Mouse (Mus musculus): ENCODE data around the gene Esyt1. TPM values are rescaled to one million over a fixed set of nuclear protein-coding genes. Genes with fewer than 3 reads are reported as not detected.

Gene Esyt1
- polyA plus RNA-seq, 2 experiments, result 7.0 to 10.3 TPM

- TF ChIP-seq CTCF (IDR thresholded peaks at IDR 0.05; ENCODE audit: low read depth) (no peak), EP300 (IDR thresholded peaks at IDR 0.05; ENCODE audit: low read depth) (no peak)
- Histone ChIP-seq H3K4me3 (ENCODE audit: insufficient read depth in 1 of 2, low read depth in 2 of 2, low read length in 2 of 2) (no peak overlapping the region), H3K9me3 (ENCODE audit: control insufficient read depth, low read length) (no peaks in the 10 kb centered on the region), H3K36me3 (replicated peaks; ENCODE audit: control insufficient read depth, insufficient read depth, low read depth) (peaks cover 4% of the 10 kb centered on the region; the same call in 1 of the 2 replicates), H3K27me3 (ENCODE audit: control insufficient read depth, insufficient read depth, low read length) (no peaks in the 10 kb centered on the region), H3K4me1 (replicated peaks; ENCODE audit: control insufficient read depth in 2 of 2, insufficient read depth in 2 of 2, low read length in 1 of 2) (peaks cover 11 to 20% of the 10 kb centered on the region in 2 experiments), H3K27ac (no peak overlapping the region), H3K9ac (replicated peaks) (no peak overlapping the region), H3K4me2 (ENCODE audit: low read depth) (no peak overlapping the region)
- DNase-seq (ENCODE audit: low read depth in 3 of 3, low spot score in 3 of 3) (no peak), ATAC-seq (ENCODE audit: insufficient read depth) (no peak)
- WGBS (ENCODE audit: insufficient replicate concordance), result 87% methylated on average over 16 of the region's 16 CpGs
These were observed 5.1 kb downstream of the Esyt1 start for GRCm38 (mm10) chr10:128520591-128520990.

- Histone ChIP-seq H3K4me2 (ENCODE audit: low read depth) (no peak overlapping the region), H3K9ac (replicated peaks) (no peak overlapping the region), H3K9me3 (ENCODE audit: control insufficient read depth, low read length) (no peaks in the 10 kb centered on the region), H3K4me3 (ENCODE audit: insufficient read depth in 1 of 2, low read depth in 2 of 2, low read length in 2 of 2) (no peak overlapping the region), H3K27ac (no peak overlapping the region), H3K36me3 (replicated peaks; ENCODE audit: control insufficient read depth, insufficient read depth, low read depth) (peaks cover 4% of the 10 kb centered on the region; the same call in 1 of the 2 replicates), H3K27me3 (ENCODE audit: control insufficient read depth, insufficient read depth, low read length) (no peaks in the 10 kb centered on the region), H3K4me1 (replicated peaks; ENCODE audit: control insufficient read depth in 2 of 2, insufficient read depth in 2 of 2, low read length in 1 of 2) (peaks cover 1 to 18% of the 10 kb centered on the region in 2 experiments)
- WGBS (ENCODE audit: insufficient replicate concordance), result 72% methylated on average over 7 of the region's 7 CpGs
- TF ChIP-seq EP300 (IDR thresholded peaks at IDR 0.05; ENCODE audit: low read depth), result no peak
- peak; percentile 76 for TF ChIP-seq CTCF (IDR thresholded peaks at IDR 0.05; ENCODE audit: low read depth)
- DNase-seq (ENCODE audit: low read depth in 3 of 3, low spot score in 3 of 3) (no peak), ATAC-seq (ENCODE audit: insufficient read depth) (no peak; the same call in 1 of the 2 replicates)
These were observed 6.8 kb downstream of the Esyt1 start for GRCm38 (mm10) chr10:128518833-128519232.

- Histone ChIP-seq H3K4me3 (ENCODE audit: insufficient read depth in 1 of 2, low read depth in 2 of 2, low read length in 2 of 2) (no peak overlapping the region), H3K9me3 (ENCODE audit: control insufficient read depth, low read length) (no peaks in the 10 kb centered on the region), H3K4me1 (replicated peaks; ENCODE audit: control insufficient read depth in 2 of 2, insufficient read depth in 2 of 2, low read length in 1 of 2) (peaks cover 0 to 18% of the 10 kb centered on the region in 2 experiments; a peak in 3 of 4 replicates), H3K4me2 (ENCODE audit: low read depth) (no peak overlapping the region), H3K36me3 (replicated peaks; ENCODE audit: control insufficient read depth, insufficient read depth, low read depth) (peaks cover 4% of the 10 kb centered on the region; the same call in 1 of the 2 replicates), H3K9ac (replicated peaks) (no peak overlapping the region), H3K27ac (no peak overlapping the region), H3K27me3 (ENCODE audit: control insufficient read depth, insufficient read depth, low read length) (no peaks in the 10 kb centered on the region)
- ATAC-seq (ENCODE audit: insufficient read depth) (no peak), DNase-seq (ENCODE audit: low read depth in 3 of 3, low spot score in 3 of 3) (no peak)
- TF ChIP-seq EP300 (IDR thresholded peaks at IDR 0.05; ENCODE audit: low read depth), result no peak
- no peak for TF ChIP-seq CTCF (IDR thresholded peaks at IDR 0.05; ENCODE audit: low read depth)
- WGBS (ENCODE audit: insufficient replicate concordance), result 12% methylated on average over 6 of the region's 6 CpGs
These were observed 9.0 kb downstream of the Esyt1 start for GRCm38 (mm10) chr10:128516677-128517076.

GRCm38 (mm10) chr10:128516029-128516428, 9.6 kb downstream of the Esyt1 start:
- Histone ChIP-seq H3K9me3 (ENCODE audit: control insufficient read depth, low read length) (no peaks in the 10 kb centered on the region), H3K27me3 (ENCODE audit: control insufficient read depth, insufficient read depth, low read length) (no peaks in the 10 kb centered on the region), H3K4me1 (replicated peaks; ENCODE audit: control insufficient read depth in 2 of 2, insufficient read depth in 2 of 2, low read length in 1 of 2) (peaks cover 3 to 22% of the 10 kb centered on the region in 2 experiments; a peak in 3 of 4 replicates), H3K27ac (no peak overlapping the region), H3K36me3 (replicated peaks; ENCODE audit: control insufficient read depth, insufficient read depth, low read depth) (peaks cover 4% of the 10 kb centered on the region; the same call in 1 of the 2 replicates), H3K9ac (replicated peaks) (no peak overlapping the region), H3K4me3 (ENCODE audit: insufficient read depth in 1 of 2, low read depth in 2 of 2, low read length in 2 of 2) (no peak overlapping the region), H3K4me2 (ENCODE audit: low read depth) (no peak overlapping the region)
- DNase-seq (ENCODE audit: low read depth in 3 of 3, low spot score in 3 of 3) (no peak), ATAC-seq (ENCODE audit: insufficient read depth) (peak; percentile 16; the same call in 1 of the 2 replicates)
- TF ChIP-seq EP300 (IDR thresholded peaks at IDR 0.05; ENCODE audit: low read depth) (no peak), CTCF (IDR thresholded peaks at IDR 0.05; ENCODE audit: low read depth) (no peak)
- 70% methylated on average over 20 of the region's 20 CpGs for WGBS (ENCODE audit: insufficient replicate concordance)

- peaks cover 4% of the 10 kb centered on the region; the same call in 1 of the 2 replicates for H3K36me3 ChIP-seq (replicated peaks; ENCODE audit: control insufficient read depth, insufficient read depth, low read depth)
These were observed 10.6 kb downstream of the Esyt1 start for GRCm38 (mm10) chr10:128515044-128515443.

More at GRCm38 (mm10) chr10:128515044-128515443, 10.6 kb downstream of the Esyt1 start:
- Histone ChIP-seq H3K9ac (replicated peaks) (no peak overlapping the region), H3K27ac (no peak overlapping the region), H3K27me3 (ENCODE audit: control insufficient read depth, insufficient read depth, low read length) (no peaks in the 10 kb centered on the region), H3K4me1 (replicated peaks; ENCODE audit: control insufficient read depth in 2 of 2, insufficient read depth in 2 of 2, low read length in 1 of 2) (peaks cover 3 to 27% of the 10 kb centered on the region in 2 experiments; a peak in 3 of 4 replicates), H3K4me2 (ENCODE audit: low read depth) (no peak overlapping the region), H3K9me3 (ENCODE audit: control insufficient read depth, low read length) (no peaks in the 10 kb centered on the region), H3K4me3 (ENCODE audit: insufficient read depth in 1 of 2, low read depth in 2 of 2, low read length in 2 of 2) (no peak overlapping the region)
- WGBS (ENCODE audit: insufficient replicate concordance), result 57% methylated on average over 4 of the region's 4 CpGs
- TF ChIP-seq CTCF (IDR thresholded peaks at IDR 0.05; ENCODE audit: low read depth) (no peak), EP300 (IDR thresholded peaks at IDR 0.05; ENCODE audit: low read depth) (no peak)
- DNase-seq (ENCODE audit: low read depth in 3 of 3, low spot score in 3 of 3), result no peak
- no peak for ATAC-seq (ENCODE audit: insufficient read depth)

All from liver, embryonic 14.5 days (tissue).